ENCODE assay signal across 33 mouse cellular contexts in genomic region chr13:29721206-29721605, GRCm38 (mm10).
"Had no signal": no experiment of that assay in that cellular context is flagged by ENCODE, and none has a peak within 500 bp of the region (broad histone marks: within the 10 kb centered on the region; RNA-seq: fewer than 3 reads in every experiment).

No protein-coding gene starts in this region.

- DNase-seq: heart, postnatal 10 days; heart, postnatal 14 days; heart, postnatal 36 days; heart, postnatal 4 days; kidney, adult 11 months; kidney, adult 18-20 months; kidney, adult 2 months; kidney, adult 8-10 months; kidney, adult 9 months; kidney, postnatal 10 days; kidney, postnatal 14 days; kidney, postnatal 25 days; kidney, postnatal 36 days; kidney, postnatal 4 days; layer of hippocampus, adult 9-11 months; layer of hippocampus, postnatal 36 days had no signal

- ATAC-seq: hindbrain, postnatal 0 days; inflammation-experienced regulatory T-cells, adult 6 months; intestine, embryonic 15.5 days; intestine, embryonic 16.5 days; intestine, postnatal 0 days had no signal

- H3K4me1 ChIP-seq: hindbrain, embryonic 12.5 days; hindbrain, embryonic 13.5 days; hindbrain, embryonic 15.5 days; intestine, embryonic 15.5 days; kidney, embryonic 15.5 days had no signal

- H3K27me3 ChIP-seq: heart, embryonic 12.5 days; heart, embryonic 13.5 days; heart, embryonic 15.5 days; hindbrain, embryonic 12.5 days; hindbrain, embryonic 13.5 days; hindbrain, embryonic 15.5 days; intestine, embryonic 15.5 days; kidney, embryonic 15.5 days had no signal

- H3K9ac ChIP-seq: heart, embryonic 12.5 days; heart, embryonic 13.5 days; heart, embryonic 15.5 days; hindbrain, embryonic 12.5 days; hindbrain, embryonic 13.5 days; hindbrain, embryonic 14.5 days; hindbrain, embryonic 15.5 days; intestine, embryonic 15.5 days; kidney, embryonic 15.5 days had no signal

- H3K9me3 ChIP-seq: heart, embryonic 10.5 days; heart, embryonic 12.5 days; heart, embryonic 13.5 days; heart, embryonic 15.5 days; hindbrain, embryonic 10.5 days; hindbrain, embryonic 12.5 days; hindbrain, embryonic 13.5 days; hindbrain, embryonic 15.5 days; intestine, embryonic 15.5 days; kidney, embryonic 15.5 days had no signal

- H3K4me3 ChIP-seq: heart, embryonic 10.5 days; heart, embryonic 12.5 days; heart, embryonic 13.5 days; heart, embryonic 15.5 days; hindbrain, embryonic 10.5 days; hindbrain, embryonic 12.5 days; hindbrain, embryonic 13.5 days; hindbrain, embryonic 15.5 days; intestine, embryonic 15.5 days; kidney, embryonic 15.5 days; layer of hippocampus, adult 2 months had no signal

- H3K36me3 ChIP-seq: heart, embryonic 10.5 days; heart, embryonic 12.5 days; heart, embryonic 15.5 days; hindbrain, embryonic 10.5 days; hindbrain, embryonic 12.5 days; hindbrain, embryonic 13.5 days; hindbrain, embryonic 15.5 days; intestine, embryonic 15.5 days; kidney, embryonic 15.5 days had no signal

- H3K27ac ChIP-seq: heart, embryonic 13.5 days; heart, embryonic 15.5 days; hindbrain, embryonic 10.5 days; hindbrain, embryonic 12.5 days; hindbrain, embryonic 13.5 days; hindbrain, embryonic 14.5 days; hindbrain, embryonic 15.5 days; hindbrain, postnatal 0 days; intestine, embryonic 15.5 days; kidney, embryonic 15.5 days; kidney, postnatal 0 days; layer of hippocampus, adult 2 months had no signal

- H3K4me2 ChIP-seq: heart, embryonic 12.5 days; heart, embryonic 13.5 days; heart, embryonic 15.5 days; hindbrain, embryonic 12.5 days; hindbrain, embryonic 13.5 days; hindbrain, embryonic 14.5 days; hindbrain, embryonic 15.5 days; intestine, embryonic 15.5 days; kidney, embryonic 15.5 days had no signal
